Mouse (Mus musculus): ENCODE measurements around the gene Cpeb3. TPM values are rescaled to one million over a fixed set of nuclear protein-coding genes. Genes with fewer than 3 reads are reported as not detected.
A peak's percentile ranks its signal among the peaks of the same experiment; 100 is the strongest.
"Not testable (repeated sequence)": the region's sequence is repeated elsewhere in the genome, so short reads cannot be mapped to it uniquely, and the experiment has no call there.

Gene Cpeb3
- polyA plus RNA-seq, 1 experiment from 2014 or later, result 8.2 TPM

DNA sequence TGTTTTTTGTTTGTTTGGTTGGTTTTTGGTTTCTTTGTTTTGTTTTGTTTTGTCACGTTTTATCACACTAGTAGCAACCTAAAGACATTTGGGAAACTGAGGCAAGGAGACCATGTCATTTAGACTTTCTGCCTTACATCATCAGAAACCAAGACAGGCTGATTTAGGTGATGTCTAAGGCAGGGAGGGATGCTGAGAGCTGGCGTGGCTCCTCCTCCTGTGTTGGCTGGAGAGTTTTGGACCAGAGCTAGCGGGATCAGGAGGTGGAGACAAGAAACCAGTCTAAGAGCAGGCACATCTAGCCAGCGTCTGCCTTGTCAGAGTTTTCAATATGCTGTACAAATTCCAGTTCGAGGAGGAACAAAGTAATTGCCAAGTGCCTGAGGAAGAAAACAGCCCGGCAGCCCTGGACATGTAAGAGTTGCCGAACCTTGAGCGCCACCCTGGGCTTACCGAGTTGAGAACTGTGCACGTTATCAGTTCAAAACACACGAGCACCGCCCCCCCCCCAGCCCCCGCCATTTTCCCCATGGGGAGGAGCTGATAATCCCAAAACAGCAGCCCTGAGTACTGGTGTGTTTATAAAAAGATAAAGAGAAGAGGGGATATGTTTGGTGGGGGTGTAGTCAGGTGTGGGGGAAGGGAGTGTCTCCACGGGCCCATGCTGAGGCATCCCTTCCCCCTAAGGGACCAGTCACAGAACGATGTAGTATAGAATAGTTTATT is 29.5 kb upstream of the Cpeb3 start:
- ATAC-seq (replicated peaks; ENCODE audit: extremely low read depth, insufficient read depth, low FRiP score), result no peak
- H3K9me3 ChIP-seq (replicated peaks; ENCODE audit: control insufficient read depth, low read length), result no peaks in the 10 kb centered on the region
- WGBS, result 5% methylated on average over 15 of the region's 15 CpGs
- H3K27me3 ChIP-seq (ENCODE audit: control insufficient read depth, insufficient read depth, low read length), result peaks cover 22% of the 10 kb centered on the region
- no peak overlapping the region for H3K4me3 ChIP-seq (ENCODE audit: low read length)
- H3K36me3 ChIP-seq (ENCODE audit: control insufficient read depth, insufficient read depth), result no peaks in the 10 kb centered on the region
- peak overlapping the region; percentile 41 for H3K4me2 ChIP-seq (ENCODE audit: low read depth, low read length)
- H3K4me1 ChIP-seq (ENCODE audit: control insufficient read depth, insufficient read depth, low read length), result peaks cover 8% of the 10 kb centered on the region
- no peak overlapping the region for H3K9ac ChIP-seq (ENCODE audit: low read length)
- H3K27ac ChIP-seq (ENCODE audit: low read length), result no peak overlapping the region

GRCm38 (mm10) chr19:37237306-37237705 is 28.9 kb upstream of the Cpeb3 start:
- H3K4me3 ChIP-seq (ENCODE audit: low read length), result no peak overlapping the region
- ATAC-seq (replicated peaks; ENCODE audit: extremely low read depth, insufficient read depth, low FRiP score), result no peak
- H3K36me3 ChIP-seq (ENCODE audit: control insufficient read depth, insufficient read depth), result no peaks in the 10 kb centered on the region
- WGBS, result 52% methylated on average over 5 of the region's 5 CpGs
- H3K4me1 ChIP-seq (ENCODE audit: control insufficient read depth, insufficient read depth, low read length), result peaks cover 8% of the 10 kb centered on the region
- no peaks in the 10 kb centered on the region for H3K9me3 ChIP-seq (replicated peaks; ENCODE audit: control insufficient read depth, low read length)
- peaks cover 24% of the 10 kb centered on the region for H3K27me3 ChIP-seq (ENCODE audit: control insufficient read depth, insufficient read depth, low read length)
- no peak overlapping the region for H3K4me2 ChIP-seq (ENCODE audit: low read depth, low read length)
- H3K9ac ChIP-seq (ENCODE audit: low read length), result no peak overlapping the region
- H3K27ac ChIP-seq (ENCODE audit: low read length), result no peak overlapping the region

GRCm38 (mm10) chr19:37235818-37236217 is 27.4 kb upstream of the Cpeb3 start:
- peaks cover 8% of the 10 kb centered on the region for H3K4me1 ChIP-seq (ENCODE audit: control insufficient read depth, insufficient read depth, low read length)
- ATAC-seq (replicated peaks; ENCODE audit: extremely low read depth, insufficient read depth, low FRiP score), result no peak
- H3K36me3 ChIP-seq (ENCODE audit: control insufficient read depth, insufficient read depth), result no peaks in the 10 kb centered on the region
- H3K27me3 ChIP-seq (ENCODE audit: control insufficient read depth, insufficient read depth, low read length), result peaks cover 24% of the 10 kb centered on the region
- H3K9ac ChIP-seq (ENCODE audit: low read length), result no peak overlapping the region
- WGBS, result 55% methylated on average over 8 of the region's 8 CpGs
- no peak overlapping the region for H3K4me2 ChIP-seq (ENCODE audit: low read depth, low read length)
- no peaks in the 10 kb centered on the region for H3K9me3 ChIP-seq (replicated peaks; ENCODE audit: control insufficient read depth, low read length)
- no peak overlapping the region for H3K4me3 ChIP-seq (ENCODE audit: low read length)
- no peak overlapping the region for H3K27ac ChIP-seq (ENCODE audit: low read length)

GRCm38 (mm10) chr19:37233561-37234539 is 25.4 kb upstream of the Cpeb3 start:
- Histone ChIP-seq H3K9me3 (replicated peaks; ENCODE audit: control insufficient read depth, low read length) (no peaks in the 10 kb centered on the region), H3K9ac (ENCODE audit: low read length) (peak overlapping the region; percentile 38), H3K4me2 (ENCODE audit: low read depth, low read length) (peak overlapping the region; percentile 86), H3K36me3 (ENCODE audit: control insufficient read depth, insufficient read depth) (no peaks in the 10 kb centered on the region), H3K4me3 (ENCODE audit: low read length) (peak overlapping the region; percentile 55), H3K27me3 (ENCODE audit: control insufficient read depth, insufficient read depth, low read length) (peaks cover 24% of the 10 kb centered on the region), H3K4me1 (ENCODE audit: control insufficient read depth, insufficient read depth, low read length) (peaks cover 8% of the 10 kb centered on the region), H3K27ac (ENCODE audit: low read length) (no peak overlapping the region)
- 0 out of 2 replicates have a peak, but pooled peaks have one; percentile 28 for ATAC-seq (replicated peaks; ENCODE audit: extremely low read depth, insufficient read depth, low FRiP score)
- 3% methylated on average over 63 of the region's 63 CpGs for WGBS

GRCm38 (mm10) chr19:37232598-37232997 is 24.2 kb upstream of the Cpeb3 start:
- not testable (repeated sequence) for H3K36me3 ChIP-seq (ENCODE audit: control insufficient read depth, insufficient read depth); H3K9ac ChIP-seq (ENCODE audit: low read length); H3K4me2 ChIP-seq (ENCODE audit: low read depth, low read length); H3K4me1 ChIP-seq (ENCODE audit: control insufficient read depth, insufficient read depth, low read length); H3K4me3 ChIP-seq (ENCODE audit: low read length); H3K27ac ChIP-seq (ENCODE audit: low read length); ATAC-seq (replicated peaks; ENCODE audit: extremely low read depth, insufficient read depth, low FRiP score); H3K9me3 ChIP-seq (replicated peaks; ENCODE audit: control insufficient read depth, low read length)
- peaks cover 22% of the 10 kb centered on the region for H3K27me3 ChIP-seq (ENCODE audit: control insufficient read depth, insufficient read depth, low read length)
- 72% methylated on average over 9 of the region's 9 CpGs for WGBS

- H3K4me3 ChIP-seq (ENCODE audit: low read length), result no peak overlapping the region
- ATAC-seq (replicated peaks; ENCODE audit: extremely low read depth, insufficient read depth, low FRiP score), result no peak
- H3K4me2 ChIP-seq (ENCODE audit: low read depth, low read length), result no peak overlapping the region
- H3K4me1 ChIP-seq (ENCODE audit: control insufficient read depth, insufficient read depth, low read length), result no peaks in the 10 kb centered on the region
- H3K9me3 ChIP-seq (replicated peaks; ENCODE audit: control insufficient read depth, low read length), result no peaks in the 10 kb centered on the region
- H3K36me3 ChIP-seq (ENCODE audit: control insufficient read depth, insufficient read depth), result peaks cover 23% of the 10 kb centered on the region
- no peak overlapping the region for H3K9ac ChIP-seq (ENCODE audit: low read length)
- no peak overlapping the region for H3K27ac ChIP-seq (ENCODE audit: low read length)
- 66% methylated on average over 6 of the region's 6 CpGs for WGBS
- H3K27me3 ChIP-seq (ENCODE audit: control insufficient read depth, insufficient read depth, low read length), result no peaks in the 10 kb centered on the region
Measured at GRCm38 (mm10) chr19:37225197-37225862, 16.9 kb upstream of the Cpeb3 start.

DNA sequence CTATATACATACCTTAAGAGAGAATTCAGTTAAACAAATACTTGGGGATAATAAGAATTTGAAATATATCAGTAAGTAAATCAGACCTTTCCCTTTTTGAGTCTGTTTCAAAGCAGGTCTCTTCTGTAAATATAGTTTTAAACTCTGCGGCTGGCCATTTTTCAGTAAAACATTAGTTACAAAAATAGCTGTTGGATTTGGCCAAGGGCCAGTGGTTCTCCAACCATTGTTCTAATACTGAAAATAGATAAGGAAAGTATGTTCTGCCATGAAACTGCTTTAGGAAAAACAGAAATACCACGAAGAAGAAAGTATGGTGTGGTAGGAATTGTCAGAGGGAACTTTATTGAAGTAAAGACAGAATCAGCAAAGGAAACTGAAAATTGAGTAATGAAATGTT is 6.3 kb upstream of the Cpeb3 start:
- 16% methylated on average over 2 of the region's 2 CpGs for WGBS
- no peak overlapping the region for H3K4me3 ChIP-seq (ENCODE audit: low read length)
- no peaks in the 10 kb centered on the region for H3K27me3 ChIP-seq (ENCODE audit: control insufficient read depth, insufficient read depth, low read length)
- no peaks in the 10 kb centered on the region for H3K9me3 ChIP-seq (replicated peaks; ENCODE audit: control insufficient read depth, low read length)
- H3K9ac ChIP-seq (ENCODE audit: low read length), result no peak overlapping the region
- ATAC-seq (replicated peaks; ENCODE audit: extremely low read depth, insufficient read depth, low FRiP score), result no peak
- H3K27ac ChIP-seq (ENCODE audit: low read length), result 0 out of 2 replicates have a peak overlapping the region, but pooled peaks have one; percentile 27
- peaks cover 26% of the 10 kb centered on the region for H3K36me3 ChIP-seq (ENCODE audit: control insufficient read depth, insufficient read depth)
- peaks cover 7% of the 10 kb centered on the region for H3K4me1 ChIP-seq (ENCODE audit: control insufficient read depth, insufficient read depth, low read length)
- H3K4me2 ChIP-seq (ENCODE audit: low read depth, low read length), result peak overlapping the region; percentile 38; the same call in 1 of the 2 replicates

- Histone ChIP-seq H3K9ac (ENCODE audit: low read length) (no peak overlapping the region), H3K4me3 (ENCODE audit: low read length) (no peak overlapping the region), H3K4me2 (ENCODE audit: low read depth, low read length) (no peak overlapping the region), H3K36me3 (ENCODE audit: control insufficient read depth, insufficient read depth) (peaks cover 14% of the 10 kb centered on the region), H3K27me3 (ENCODE audit: control insufficient read depth, insufficient read depth, low read length) (no peaks in the 10 kb centered on the region), H3K27ac (ENCODE audit: low read length) (no peak overlapping the region), H3K9me3 (replicated peaks; ENCODE audit: control insufficient read depth, low read length) (no peaks in the 10 kb centered on the region), H3K4me1 (ENCODE audit: control insufficient read depth, insufficient read depth, low read length) (peaks cover 19% of the 10 kb centered on the region)
- 80% methylated on average over 3 of the region's 3 CpGs for WGBS
- no peak for ATAC-seq (replicated peaks; ENCODE audit: extremely low read depth, insufficient read depth, low FRiP score)
Measured at GRCm38 (mm10) chr19:37211416-37211815, 3.0 kb upstream of the Cpeb3 start.

Data from heart, embryonic 16.5 days (tissue).